Mouse (Mus musculus) embryo, embryonic 9.5 days (tissue): Measurements from ENCODE around the gene Psat1.

ENCODE experiments used
- DNase-seq: peaks from one replicate; pipeline ENCODE4 v3.0.0-alpha.2; 2017; ENCODE audit errors: extremely low spot score

The Psat1 gene

GRCm38 (mm10) chr19:15864129-15864528 is 83.0 kb downstream of the Psat1 start:
- no peak for DNase-seq

GRCm38 (mm10) chr19:15855379-15855778 is 91.8 kb downstream of the Psat1 start:
- no peak for DNase-seq
